Mouse (Mus musculus): ENCODE measurements around the gene Fgd6. TPM values are rescaled to one million over a fixed set of nuclear protein-coding genes. Genes with fewer than 3 reads are reported as not detected.

Gene Fgd6
- polyA plus RNA-seq, 1 experiment = 6.0 TPM

DNA sequence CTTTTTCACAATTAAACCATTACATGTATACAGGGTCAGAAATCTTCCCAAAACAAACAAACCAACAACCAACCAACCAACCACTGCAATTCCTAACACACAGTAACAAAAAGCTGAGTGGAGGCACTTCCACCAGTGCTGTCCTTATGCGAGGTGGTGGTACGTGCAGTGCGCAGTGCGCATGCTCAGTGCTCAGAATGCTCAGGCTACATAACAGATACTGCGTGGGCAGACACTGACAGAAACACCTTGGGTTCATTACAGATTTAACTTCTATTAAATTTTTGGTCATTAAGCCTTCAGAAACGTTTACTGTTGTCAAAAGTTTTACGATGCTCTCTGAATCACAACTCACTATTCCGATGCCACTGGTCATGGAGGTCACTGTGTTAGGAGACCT lies 18.3 kb upstream of the Fgd6 start:
- H3K4me3 ChIP-seq (ENCODE audit: insufficient read depth, low read length) = no peak overlapping the region
- H3K4me1 ChIP-seq (ENCODE audit: control insufficient read depth, insufficient read depth, low read length) = peaks cover 14% of the 10 kb centered on the region
- no peak overlapping the region for H3K27ac ChIP-seq (ENCODE audit: insufficient read depth, low read length)
- no peak for TF ChIP-seq POLR2A (IDR thresholded peaks at IDR 0.05; ENCODE audit: low read depth, low read length)
- TF ChIP-seq CTCF (IDR thresholded peaks at IDR 0.05; ENCODE audit: borderline replicate concordance, insufficient read depth, low read length) = no peak

DNA sequence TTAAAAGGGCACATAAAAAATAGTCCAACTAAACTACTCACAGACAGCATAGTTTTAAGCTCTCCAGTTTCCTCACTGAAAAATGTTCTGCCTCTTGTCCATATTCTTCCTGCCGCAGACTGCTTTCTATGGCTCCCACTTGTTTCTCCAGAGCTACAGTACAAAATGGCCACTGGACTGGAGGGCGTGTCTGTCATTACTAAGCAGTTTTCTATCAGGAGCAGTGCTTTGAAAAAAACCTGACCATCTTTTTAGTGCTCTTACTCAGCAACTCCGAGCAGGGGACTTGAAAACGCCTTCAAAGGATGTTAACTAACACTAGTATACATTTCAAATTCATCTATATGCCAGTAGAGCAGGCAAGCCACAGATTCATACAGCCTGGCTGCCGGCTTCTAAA lies 15.2 kb upstream of the Fgd6 start:
- TF ChIP-seq POLR2A (IDR thresholded peaks at IDR 0.05; ENCODE audit: low read depth, low read length) = no peak
- no peak for TF ChIP-seq CTCF (IDR thresholded peaks at IDR 0.05; ENCODE audit: borderline replicate concordance, insufficient read depth, low read length)
- no peak overlapping the region for H3K27ac ChIP-seq (ENCODE audit: insufficient read depth, low read length)

DNA sequence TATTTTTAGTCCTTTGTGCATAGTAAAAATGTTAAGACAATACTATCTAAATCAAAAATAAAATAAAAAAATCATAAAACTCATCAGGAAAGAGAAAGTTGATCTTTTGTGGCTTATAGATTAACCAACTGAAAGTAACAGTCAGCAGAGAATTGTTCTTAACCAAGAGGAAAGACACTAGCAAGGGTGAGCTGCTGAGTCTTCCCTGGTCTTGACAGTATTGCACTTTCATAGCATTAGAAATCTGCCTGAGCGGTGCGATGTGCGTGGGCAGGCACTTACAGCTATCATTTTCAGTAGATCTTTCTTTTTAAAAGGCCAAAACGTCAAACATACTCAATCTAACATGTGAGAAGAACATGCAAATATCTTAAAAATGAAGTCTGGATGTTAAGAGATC lies 14.7 kb upstream of the Fgd6 start:
- Histone ChIP-seq H3K4me3 (ENCODE audit: insufficient read depth, low read length) (no peak overlapping the region), H3K27ac (ENCODE audit: insufficient read depth, low read length) (no peak overlapping the region), H3K4me1 (ENCODE audit: control insufficient read depth, insufficient read depth, low read length) (peaks cover 12% of the 10 kb centered on the region)
- TF ChIP-seq POLR2A (IDR thresholded peaks at IDR 0.05; ENCODE audit: low read depth, low read length) (no peak), CTCF (IDR thresholded peaks at IDR 0.05; ENCODE audit: borderline replicate concordance, insufficient read depth, low read length) (no peak)

More for the DNA sequence above, 15.2 kb upstream of the Fgd6 start:
- H3K4me1 ChIP-seq (ENCODE audit: control insufficient read depth, insufficient read depth, low read length) = peaks cover 12% of the 10 kb centered on the region
- no peak overlapping the region for H3K4me3 ChIP-seq (ENCODE audit: insufficient read depth, low read length)

DNA sequence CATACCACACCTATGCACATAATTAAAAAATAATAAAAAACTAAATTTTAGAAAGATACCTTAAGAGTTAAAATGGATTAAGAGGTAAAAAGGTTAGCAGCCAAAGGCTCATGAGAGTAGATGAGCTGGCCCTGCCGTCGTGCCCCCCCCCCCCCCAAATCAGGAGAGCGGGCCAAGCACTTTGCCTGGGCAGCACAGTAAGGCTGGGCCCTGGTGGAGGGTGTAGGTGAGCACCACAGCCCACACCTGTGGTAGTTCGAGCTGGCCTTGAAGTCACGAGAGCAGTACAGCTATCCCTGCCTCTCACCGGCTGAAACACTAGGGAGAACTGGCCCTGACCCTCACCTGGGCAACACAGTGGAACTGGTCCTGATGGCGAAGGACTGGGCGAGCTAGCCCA lies 10.7 kb upstream of the Fgd6 start:
- peaks cover 6% of the 10 kb centered on the region for H3K4me1 ChIP-seq (ENCODE audit: control insufficient read depth, insufficient read depth, low read length)
- no peak overlapping the region for H3K27ac ChIP-seq (ENCODE audit: insufficient read depth, low read length)
- TF ChIP-seq CTCF (IDR thresholded peaks at IDR 0.05; ENCODE audit: borderline replicate concordance, insufficient read depth, low read length) (no peak), POLR2A (IDR thresholded peaks at IDR 0.05; ENCODE audit: low read depth, low read length) (no peak)
- no peak overlapping the region for H3K4me3 ChIP-seq (ENCODE audit: insufficient read depth, low read length)

DNA sequence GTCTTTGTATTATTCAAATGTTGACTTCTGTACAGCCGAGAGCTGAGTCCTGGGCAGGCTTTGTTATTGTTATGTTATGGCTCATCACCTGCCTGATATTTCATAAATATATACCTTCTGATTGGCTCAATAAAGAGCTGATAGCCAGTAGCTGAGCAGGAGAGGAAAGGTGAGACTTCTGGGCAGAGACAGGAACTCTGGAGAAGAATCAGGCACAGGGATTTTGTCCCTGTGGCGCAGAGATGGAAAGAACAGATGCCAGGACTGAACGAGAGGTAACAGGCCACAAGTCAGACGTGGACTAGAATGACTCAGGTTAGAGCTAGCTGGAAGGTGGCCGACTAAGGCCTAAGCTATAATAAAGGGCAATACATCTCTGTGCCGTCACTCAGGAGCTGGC lies 7.3 kb upstream of the Fgd6 start:
- TF ChIP-seq CTCF (IDR thresholded peaks at IDR 0.05; ENCODE audit: borderline replicate concordance, insufficient read depth, low read length) (no peak), POLR2A (IDR thresholded peaks at IDR 0.05; ENCODE audit: low read depth, low read length) (no peak)
- Histone ChIP-seq H3K27ac (ENCODE audit: insufficient read depth, low read length) (no peak overlapping the region), H3K4me3 (ENCODE audit: insufficient read depth, low read length) (no peak overlapping the region), H3K4me1 (ENCODE audit: control insufficient read depth, insufficient read depth, low read length) (no peaks in the 10 kb centered on the region)

DNA sequence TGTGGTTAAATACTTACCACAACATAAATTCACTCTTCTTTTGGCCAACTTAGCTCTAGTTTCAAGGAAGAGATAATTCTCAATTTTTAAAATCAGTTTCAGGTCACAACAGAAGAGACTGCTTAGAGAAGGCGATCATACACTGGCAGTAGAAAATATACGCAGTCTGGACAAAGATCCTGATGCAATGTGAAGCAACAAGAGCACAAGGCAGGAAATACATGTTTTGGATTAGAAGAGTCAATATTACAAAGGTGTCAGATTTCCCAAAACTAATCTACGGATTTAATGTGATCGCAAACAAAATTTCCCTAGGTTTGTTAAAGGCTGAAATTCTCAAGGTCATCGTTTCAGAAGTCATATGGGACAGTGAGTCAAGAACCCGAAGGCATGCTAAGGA lies 4.6 kb upstream of the Fgd6 start:
- no peak overlapping the region for H3K4me3 ChIP-seq (ENCODE audit: insufficient read depth, low read length)
- TF ChIP-seq POLR2A (IDR thresholded peaks at IDR 0.05; ENCODE audit: low read depth, low read length) (no peak), CTCF (IDR thresholded peaks at IDR 0.05; ENCODE audit: borderline replicate concordance, insufficient read depth, low read length) (no peak)
- H3K27ac ChIP-seq (ENCODE audit: insufficient read depth, low read length) = no peak overlapping the region; the same call in 1 of the 2 replicates
- no peaks in the 10 kb centered on the region for H3K4me1 ChIP-seq (ENCODE audit: control insufficient read depth, insufficient read depth, low read length)

DNA sequence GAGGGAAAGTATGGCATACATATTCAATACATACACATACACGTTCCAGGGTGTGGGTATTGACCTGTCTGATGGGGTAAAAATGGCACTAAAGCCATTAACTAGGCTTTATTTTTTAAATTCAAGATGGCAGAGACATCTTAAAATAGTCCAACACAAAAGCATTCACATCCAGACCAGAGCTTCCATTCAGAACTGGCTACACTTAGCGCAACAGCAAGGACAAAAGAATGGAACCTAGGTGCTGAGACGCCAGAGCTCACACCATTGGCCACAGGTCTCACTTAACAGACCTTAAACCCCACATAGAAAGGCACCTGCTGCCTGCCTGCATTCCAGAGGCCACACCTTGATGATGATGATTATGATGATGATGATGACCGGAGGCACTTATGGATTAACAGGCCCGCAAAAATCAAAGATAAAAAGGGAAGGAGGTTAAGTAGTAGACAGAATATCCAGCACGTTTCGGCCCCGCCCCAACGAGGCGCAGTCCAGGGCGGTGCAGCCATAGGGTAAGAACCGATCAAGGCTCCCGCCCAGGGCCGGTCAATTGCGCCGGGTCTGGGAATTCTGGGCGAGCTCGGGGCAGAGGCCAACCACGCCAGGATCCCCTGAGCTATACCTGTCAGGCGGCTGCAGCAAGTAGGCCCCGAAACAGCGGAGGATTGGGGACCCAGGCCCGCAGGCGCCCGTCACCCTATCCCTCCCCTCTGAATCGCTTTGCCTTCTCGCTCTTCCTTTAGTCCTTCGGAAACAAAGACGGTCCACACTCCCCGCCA lies 734 bp upstream of the Fgd6 start:
- TF ChIP-seq POLR2A (IDR thresholded peaks at IDR 0.05; ENCODE audit: low read depth, low read length) = no peak
- TF ChIP-seq CTCF (IDR thresholded peaks at IDR 0.05; ENCODE audit: borderline replicate concordance, insufficient read depth, low read length) = no peak
- Histone ChIP-seq H3K4me1 (ENCODE audit: control insufficient read depth, insufficient read depth, low read length) (no peaks in the 10 kb centered on the region), H3K27ac (ENCODE audit: insufficient read depth, low read length) (no peak overlapping the region), H3K4me3 (ENCODE audit: insufficient read depth, low read length) (peak overlapping the region; percentile 70)

DNA sequence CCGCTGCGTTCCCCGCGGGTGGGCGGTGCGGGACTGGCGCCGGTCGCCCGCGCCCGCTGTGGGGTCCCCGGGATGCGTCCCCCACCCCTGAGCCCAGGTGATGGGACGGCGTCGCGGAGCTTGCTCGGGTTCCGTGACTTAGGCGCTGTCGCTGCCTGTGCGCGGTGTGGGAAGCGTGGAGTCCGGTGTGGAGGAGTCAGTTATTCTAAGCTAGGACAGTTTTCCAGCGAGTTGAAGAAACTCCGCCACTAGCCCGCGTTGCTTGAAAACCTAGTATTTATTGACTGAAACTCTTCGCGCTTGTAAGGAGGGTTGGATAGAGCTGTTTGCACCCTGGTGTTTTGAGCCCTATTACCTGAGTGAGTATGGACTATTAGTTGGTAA lies 566 bp downstream of the Fgd6 start:
- Histone ChIP-seq H3K27ac (ENCODE audit: insufficient read depth, low read length) (no peak overlapping the region), H3K4me1 (ENCODE audit: control insufficient read depth, insufficient read depth, low read length) (no peaks in the 10 kb centered on the region), H3K4me3 (ENCODE audit: insufficient read depth, low read length) (peak overlapping the region; percentile 82)
- TF ChIP-seq POLR2A (IDR thresholded peaks at IDR 0.05; ENCODE audit: low read depth, low read length) (no peak), CTCF (IDR thresholded peaks at IDR 0.05; ENCODE audit: borderline replicate concordance, insufficient read depth, low read length) (no peak)

DNA sequence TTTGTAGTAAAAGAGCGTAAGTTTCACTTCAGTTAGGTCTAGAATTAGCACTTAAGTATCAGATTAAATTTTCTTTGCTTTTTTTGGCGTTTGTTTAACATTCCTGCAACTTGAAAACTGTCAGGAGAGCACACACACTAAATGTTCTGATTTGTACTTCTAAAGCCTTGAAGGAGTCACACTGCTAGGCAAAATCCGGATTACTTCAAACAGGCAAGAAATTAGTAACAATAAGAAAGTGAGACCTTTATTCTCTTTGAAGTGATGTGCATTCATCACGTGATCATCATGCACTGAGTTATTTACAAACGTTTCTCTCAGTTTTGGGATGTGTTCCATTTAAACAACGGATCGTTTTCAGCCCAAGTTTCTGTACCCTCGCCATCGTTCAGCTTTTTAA lies 1.4 kb downstream of the Fgd6 start:
- TF ChIP-seq CTCF (IDR thresholded peaks at IDR 0.05; ENCODE audit: borderline replicate concordance, insufficient read depth, low read length) = no peak
- H3K27ac ChIP-seq (ENCODE audit: insufficient read depth, low read length) = no peak overlapping the region
- H3K4me3 ChIP-seq (ENCODE audit: insufficient read depth, low read length) = peak overlapping the region; percentile 19; the same call in 1 of the 2 replicates
- no peaks in the 10 kb centered on the region for H3K4me1 ChIP-seq (ENCODE audit: control insufficient read depth, insufficient read depth, low read length)

DNA sequence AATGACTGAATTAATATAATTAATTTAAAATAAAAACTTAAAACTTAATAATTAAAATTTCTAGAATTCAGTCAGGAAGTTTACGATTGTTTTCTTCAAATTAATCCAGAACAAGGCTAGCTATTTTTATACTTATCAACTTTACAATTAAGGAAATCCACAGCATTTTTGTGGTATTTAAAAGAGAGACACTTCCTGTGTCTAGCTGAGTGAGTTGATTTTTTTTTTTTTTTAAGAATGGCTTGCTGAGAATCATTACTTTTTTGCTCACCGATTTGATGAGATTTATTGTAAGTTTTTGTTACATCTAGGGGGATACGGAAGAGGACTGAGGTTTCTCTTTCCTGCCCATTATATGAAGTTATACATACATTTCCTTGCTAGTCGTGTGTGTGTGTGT lies 1.8 kb downstream of the Fgd6 start:
- no peak for TF ChIP-seq CTCF (IDR thresholded peaks at IDR 0.05; ENCODE audit: borderline replicate concordance, insufficient read depth, low read length)
- TF ChIP-seq POLR2A (IDR thresholded peaks at IDR 0.05; ENCODE audit: low read depth, low read length) = no peak

More for the DNA sequence above, 1.8 kb downstream of the Fgd6 start:
- H3K4me1 ChIP-seq (ENCODE audit: control insufficient read depth, insufficient read depth, low read length) = no peaks in the 10 kb centered on the region
- no peak overlapping the region for H3K27ac ChIP-seq (ENCODE audit: insufficient read depth, low read length)
- no peak overlapping the region; the same call in 1 of the 2 replicates for H3K4me3 ChIP-seq (ENCODE audit: insufficient read depth, low read length)

All from embryonic fibroblast, embryonic 13.5 days (primary cell).